In the genomic region with DNA sequence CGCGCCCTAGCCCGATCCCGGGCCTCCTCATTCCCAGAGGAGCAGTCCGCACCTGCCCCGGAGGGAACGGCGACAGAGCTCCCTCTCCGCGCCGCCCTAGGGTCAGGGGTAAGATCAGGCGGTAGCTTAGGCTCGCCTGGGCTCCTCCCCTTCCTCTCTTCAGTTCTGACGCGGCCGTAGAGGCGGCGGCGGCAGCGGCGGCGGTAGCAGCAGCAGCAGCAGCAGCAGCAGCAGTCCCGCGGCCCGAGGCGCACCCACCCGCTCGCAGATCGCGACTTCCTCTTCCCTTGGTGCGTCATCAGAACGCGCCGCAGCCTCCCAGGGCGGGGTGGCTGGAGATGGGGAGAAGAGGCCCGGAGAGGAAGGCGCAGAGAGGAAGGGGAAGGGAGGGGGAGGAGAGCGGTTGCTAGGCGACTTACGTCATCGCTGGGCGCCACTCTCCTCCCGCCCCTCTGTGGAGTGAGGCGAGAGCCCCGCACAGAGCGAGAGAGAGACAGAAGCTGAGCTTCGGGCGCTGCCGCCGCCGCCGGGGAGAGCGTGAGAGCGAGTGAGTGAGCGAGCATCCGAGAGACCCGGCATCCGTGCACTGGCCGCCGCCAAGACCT, we compare ENCODE assay signal across 8 mouse cellular contexts. TPM values are rescaled to one million over a fixed set of nuclear protein-coding genes. Genes with fewer than 3 reads are reported as not detected.
DNase-seq lines count a peak whose midpoint lies in the region; ATAC-seq lines count a peak whose summit lies in the region.

No protein-coding gene starts in this region.

- peak overlapping the region; percentile 99 for H3K4me3 ChIP-seq in hindbrain, embryonic 12.5 days

- H3K4me1 ChIP-seq in hindbrain, embryonic 12.5 days, result peaks cover 29% of the 10 kb centered on the region

- ATAC-seq in hindbrain, embryonic 12.5 days (ENCODE audit: low FRiP score), result peak; percentile 99

- peak; percentile 100 for DNase-seq in NIH3T3 (ENCODE audit: low read depth)
- peak; percentile 100 for DNase-seq in cerebellum, postnatal 10 days
- peak; percentile 100 for DNase-seq in frontal cortex, postnatal 10 days (ENCODE audit: low spot score in 2 of 2)
- DNase-seq in layer of hippocampus, postnatal 14 days (ENCODE audit: low spot score in 2 of 2), result peak; percentile 99 to 100
- DNase-seq in lung, postnatal 14 days, result peak; percentile 100
- DNase-seq in retina, adult 2 months (ENCODE audit: low read depth, low spot score), result peak; percentile 100
- peak; percentile 100 for DNase-seq in thymus, postnatal 36 days

- peak overlapping the region; percentile 100 for H3K4me2 ChIP-seq in hindbrain, embryonic 12.5 days (replicated peaks)

- H3K9me3 ChIP-seq in hindbrain, embryonic 12.5 days (replicated peaks), result no peaks in the 10 kb centered on the region

- peak overlapping the region; percentile 89 for H3K9ac ChIP-seq in hindbrain, embryonic 12.5 days

- under 1% methylated on average over 52 of the region's 60 CpGs for WGBS in hindbrain, embryonic 12.5 days

- H3K36me3 ChIP-seq in hindbrain, embryonic 12.5 days, result no peaks in the 10 kb centered on the region

- no peaks in the 10 kb centered on the region for H3K27me3 ChIP-seq in hindbrain, embryonic 12.5 days

- H3K27ac ChIP-seq in hindbrain, embryonic 12.5 days, result peak overlapping the region; percentile 96

RNA-seq across cellular contexts. Expression of a gene that starts 0.8 kb away (rescaled TPM):
- polyA plus RNA-seq in hindbrain, embryonic 12.5 days (2016; fragmentation: Nextera tagmentation; extraction: Ambion mirVana), result 20.6 and 21.5 TPM in 2 replicates
- 100 to 1,000 TPM; 119 to 135 TPM for total RNA-seq in layer of hippocampus, postnatal 14 days (2021)

Comparison
In these comparisons a context has a peak if more than half of its experiments do, and no peak if none do; other contexts are left out.
1. Peak in every context shown above with its lines: DNase-seq, ATAC-seq, H3K4me3 ChIP-seq and H3K27ac ChIP-seq.